In the genomic region with DNA sequence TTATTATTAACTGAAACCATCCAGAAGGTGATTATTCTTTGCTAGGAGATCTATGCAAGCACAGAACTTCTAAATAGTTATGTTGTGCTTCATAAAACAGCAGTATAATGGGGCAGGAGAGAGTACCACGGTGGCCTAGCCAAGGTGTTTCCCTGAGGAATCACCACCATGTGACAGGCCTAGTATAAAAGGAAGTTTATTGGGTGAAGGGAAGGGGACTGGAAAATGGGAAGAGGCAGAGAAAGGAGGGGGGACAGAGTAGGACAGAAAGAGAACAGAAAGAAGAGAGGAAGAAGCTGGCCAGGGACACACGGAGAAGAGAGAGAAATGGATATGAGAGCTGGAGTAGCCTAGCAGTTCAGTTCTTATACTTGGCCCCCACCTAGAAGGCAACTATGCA, we compare ENCODE assay signal across 10 mouse cellular contexts. TPM values are rescaled to one million over a fixed set of nuclear protein-coding genes. Genes with fewer than 3 reads are reported as not detected.
DNase-seq lines count a peak whose midpoint lies in the region; ATAC-seq and TF ChIP-seq lines count a peak whose summit lies in the region.
"Had no signal": no experiment of that assay in that cellular context is flagged by ENCODE, and none has a peak within 500 bp of the region (broad histone marks: within the 10 kb centered on the region; RNA-seq: fewer than 3 reads in every experiment).

No protein-coding gene starts in this region.

- H3K4me3 ChIP-seq in heart, embryonic 12.5 days: no peak overlapping the region
- no peak overlapping the region for H3K4me3 ChIP-seq in midbrain, embryonic 13.5 days (replicated peaks)
- H3K4me3 ChIP-seq in midbrain, embryonic 16.5 days (ENCODE audit: low read depth, low read length): no peak overlapping the region
- H3K4me3 ChIP-seq in intestine, postnatal 0 days (ENCODE audit: low read depth, low read length): no peak overlapping the region

- WGBS in heart, embryonic 12.5 days: 36% methylated on average over 2 of the region's 2 CpGs
- 52% methylated on average over 2 of the region's 2 CpGs for WGBS in midbrain, embryonic 13.5 days
- WGBS in midbrain, embryonic 16.5 days: 47% methylated on average over 2 of the region's 2 CpGs
- WGBS in intestine, postnatal 0 days: 45% methylated on average over 2 of the region's 2 CpGs

- no peak for TF ChIP-seq CTCF in intestine, postnatal 0 days (IDR thresholded peaks at IDR 0.05; ENCODE audit: low read depth)

- no peaks in the 10 kb centered on the region for H3K27me3 ChIP-seq in heart, embryonic 12.5 days (replicated peaks)
- H3K27me3 ChIP-seq in midbrain, embryonic 13.5 days: no peaks in the 10 kb centered on the region
- H3K27me3 ChIP-seq in midbrain, embryonic 16.5 days (ENCODE audit: control insufficient read depth, insufficient read depth, low read depth, low read length): no peaks in the 10 kb centered on the region
- H3K27me3 ChIP-seq in intestine, postnatal 0 days (replicated peaks; ENCODE audit: control insufficient read depth, insufficient read depth, low read length): no peaks in the 10 kb centered on the region

- no peak overlapping the region for H3K9ac ChIP-seq in heart, embryonic 12.5 days
- no peak overlapping the region for H3K9ac ChIP-seq in midbrain, embryonic 13.5 days (replicated peaks)
- H3K9ac ChIP-seq in midbrain, embryonic 16.5 days (ENCODE audit: low read depth, low read length): no peak overlapping the region
- H3K9ac ChIP-seq in intestine, postnatal 0 days (ENCODE audit: low read depth, low read length): no peak overlapping the region

- no peak overlapping the region for H3K27ac ChIP-seq in heart, embryonic 12.5 days (ENCODE audit: poor library complexity, severe bottlenecking)
- no peak overlapping the region for H3K27ac ChIP-seq in midbrain, embryonic 13.5 days
- no peak overlapping the region for H3K27ac ChIP-seq in midbrain, embryonic 16.5 days (ENCODE audit: low read length)
- no peak overlapping the region for H3K27ac ChIP-seq in intestine, postnatal 0 days (ENCODE audit: low read depth, low read length)

- no peaks in the 10 kb centered on the region for H3K36me3 ChIP-seq in heart, embryonic 12.5 days
- H3K36me3 ChIP-seq in midbrain, embryonic 13.5 days: no peaks in the 10 kb centered on the region
- no peaks in the 10 kb centered on the region for H3K36me3 ChIP-seq in midbrain, embryonic 16.5 days (ENCODE audit: control insufficient read depth, insufficient read depth, low read length)
- H3K36me3 ChIP-seq in intestine, postnatal 0 days (ENCODE audit: control insufficient read depth, insufficient read depth): no peaks in the 10 kb centered on the region

- no peak for DNase-seq in heart, adult 9 months (ENCODE audit: low spot score in 2 of 2)
- peak; percentile 31 for DNase-seq in yolk sac, embryonic 10.5 days (ENCODE audit: low spot score)
- no peak for DNase-seq in gastrocnemius, postnatal 10 days
- DNase-seq: heart, postnatal 36 days; right cerebral cortex, adult 18-20 months had no signal

- no peaks in the 10 kb centered on the region for H3K4me1 ChIP-seq in heart, embryonic 12.5 days (replicated peaks)
- no peaks in the 10 kb centered on the region for H3K4me1 ChIP-seq in midbrain, embryonic 13.5 days (replicated peaks)
- no peaks in the 10 kb centered on the region for H3K4me1 ChIP-seq in midbrain, embryonic 16.5 days (ENCODE audit: control insufficient read depth, insufficient read depth, low read length)
- H3K4me1 ChIP-seq in intestine, postnatal 0 days (replicated peaks; ENCODE audit: control insufficient read depth, insufficient read depth, low read length): no peaks in the 10 kb centered on the region

- H3K4me2 ChIP-seq in heart, embryonic 12.5 days: no peak overlapping the region
- no peak overlapping the region for H3K4me2 ChIP-seq in midbrain, embryonic 13.5 days (replicated peaks)
- H3K4me2 ChIP-seq in midbrain, embryonic 16.5 days (ENCODE audit: low read length): no peak overlapping the region
- no peak overlapping the region for H3K4me2 ChIP-seq in intestine, postnatal 0 days (replicated peaks; ENCODE audit: low read depth)

- H3K9me3 ChIP-seq in heart, embryonic 12.5 days (replicated peaks): peaks cover 31% of the 10 kb centered on the region
- H3K9me3 ChIP-seq in midbrain, embryonic 13.5 days: peaks cover 42% of the 10 kb centered on the region
- peaks cover 46% of the 10 kb centered on the region for H3K9me3 ChIP-seq in midbrain, embryonic 16.5 days (replicated peaks; ENCODE audit: control insufficient read depth, low read length, poor library complexity, severe bottlenecking)
- peaks cover 32% of the 10 kb centered on the region for H3K9me3 ChIP-seq in intestine, postnatal 0 days (ENCODE audit: control insufficient read depth)

- ATAC-seq in heart, embryonic 12.5 days (ENCODE audit: insufficient number of reproducible peaks, low FRiP score): peak; percentile 24
- peak; percentile 38 for ATAC-seq in midbrain, embryonic 13.5 days
- ATAC-seq in midbrain, embryonic 16.5 days: no peak
- peak; percentile 32; the same call in 1 of the 2 replicates for ATAC-seq in intestine, postnatal 0 days
- no peak for ATAC-seq in frontal cortex, adult (ENCODE audit: low TSS enrichment)

RNA-seq across cellular contexts. Expression of a gene that starts 58.3 kb away (rescaled TPM):
- 10.0 and 11.7 TPM in 2 replicates for polyA plus RNA-seq in heart, embryonic 12.5 days (2016; fragmentation: Nextera tagmentation; extraction: Ambion mirVana)
- 4.0 and 4.6 TPM in 2 replicates for polyA plus RNA-seq in midbrain, embryonic 13.5 days (2015; fragmentation: Nextera tagmentation; extraction: Ambion mirVana)
- 3.7 and 5.0 TPM in 2 replicates for polyA plus RNA-seq in midbrain, embryonic 16.5 days (2015; fragmentation: Nextera tagmentation; extraction: Ambion mirVana)
- 1.7 and 2.0 TPM in 2 replicates for polyA plus RNA-seq in intestine, postnatal 0 days (2015; fragmentation: Nextera tagmentation; extraction: Ambion mirVana)
- 1 to 10 TPM; 4.9 to 5.1 TPM for total RNA-seq in gastrocnemius, postnatal 10 days (2021)

Comparison
In these comparisons a context has a peak if more than half of its experiments do, and no peak if none do; other contexts are left out.
1. ATAC-seq: peak in heart, embryonic 12.5 days (single experiment), midbrain, embryonic 13.5 days (single experiment) and intestine, postnatal 0 days (single experiment); none in midbrain, embryonic 16.5 days (single experiment) and frontal cortex, adult (single experiment).